Mouse (Mus musculus): ENCODE results near the gene 1700113H08Rik. TPM values are rescaled to one million over a fixed set of nuclear protein-coding genes. Genes with fewer than 3 reads are reported as not detected.

1700113H08Rik gene
- polyA plus RNA-seq, 1 experiment from 2014 or later: not detected

DNA sequence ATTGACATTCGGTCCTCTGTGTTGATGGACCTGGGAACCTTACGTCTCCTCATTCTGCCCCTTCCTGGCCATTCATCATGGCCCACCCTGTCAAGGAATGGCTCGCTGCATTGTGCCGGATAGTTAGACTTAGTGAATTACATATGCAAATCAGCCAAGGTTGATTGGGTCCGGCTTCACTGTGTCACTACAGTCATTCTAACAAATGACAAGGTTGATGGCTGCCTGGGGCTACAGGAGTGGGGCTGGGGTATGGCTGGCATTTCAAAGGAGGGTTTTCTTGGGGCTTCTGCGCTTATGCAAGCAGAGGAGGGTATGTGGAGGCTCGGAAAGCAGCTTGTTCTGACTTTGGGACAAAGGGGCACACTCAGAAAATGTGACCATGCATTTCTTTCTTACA lies 16.6 kb upstream of the 1700113H08Rik start:
- H3K9me3 ChIP-seq (ENCODE audit: control insufficient read depth, low read length): no peaks in the 10 kb centered on the region
- H3K4me2 ChIP-seq (ENCODE audit: low read length): no peak overlapping the region
- no peak overlapping the region for H3K27ac ChIP-seq (replicated peaks in 1 of 2; ENCODE audit: control insufficient read depth in 1 of 2, insufficient read depth in 1 of 2, low read depth in 2 of 2, low read length in 2 of 2)
- 90% methylated on average over 7 of the region's 7 CpGs for WGBS
- ATAC-seq (ENCODE audit: insufficient number of reproducible peaks, insufficient read depth, low FRiP score, low read depth): no peak
- H3K4me3 ChIP-seq (ENCODE audit: control insufficient read depth in 1 of 2, insufficient read depth in 1 of 2, low read depth in 1 of 2, low read length in 2 of 2): no peak overlapping the region
- peaks cover 12 to 20% of the 10 kb centered on the region in 2 experiments for H3K4me1 ChIP-seq (ENCODE audit: control insufficient read depth in 2 of 2, insufficient read depth in 2 of 2, low read length in 2 of 2)
- no peaks in the 10 kb centered on the region for H3K27me3 ChIP-seq (ENCODE audit: control insufficient read depth, insufficient read depth, low read length)
- no peaks in the 10 kb centered on the region for H3K36me3 ChIP-seq (ENCODE audit: control insufficient read depth, insufficient read depth, low read length)
- H3K9ac ChIP-seq (ENCODE audit: low read length): no peak overlapping the region

DNA sequence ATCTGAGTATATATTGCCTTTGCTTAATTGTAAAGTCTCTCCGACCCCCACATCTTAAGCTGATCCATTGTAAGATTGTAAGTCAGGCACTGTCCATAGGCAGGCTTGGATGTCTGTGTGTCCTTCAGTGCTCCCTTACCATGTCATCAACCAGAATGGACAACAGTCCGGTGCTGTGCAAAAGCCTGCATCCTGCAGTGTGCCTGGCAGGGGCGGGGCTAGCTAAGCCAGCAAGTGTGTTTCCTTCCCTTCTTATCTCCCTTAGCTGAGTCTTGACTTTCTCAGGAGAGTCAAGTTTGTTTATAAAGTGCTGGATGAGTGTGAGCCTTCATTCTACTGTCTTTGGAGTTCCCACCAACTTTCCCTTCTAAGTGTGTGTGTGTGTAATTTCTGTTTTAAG lies 12.6 kb upstream of the 1700113H08Rik start:
- Histone ChIP-seq H3K9me3 (ENCODE audit: control insufficient read depth, low read length) (no peaks in the 10 kb centered on the region), H3K36me3 (ENCODE audit: control insufficient read depth, insufficient read depth, low read length) (no peaks in the 10 kb centered on the region), H3K9ac (ENCODE audit: low read length) (no peak overlapping the region), H3K4me1 (ENCODE audit: control insufficient read depth in 2 of 2, insufficient read depth in 2 of 2, low read length in 2 of 2) (no peaks in the 10 kb centered on the region), H3K4me2 (ENCODE audit: low read length) (no peak overlapping the region), H3K27me3 (ENCODE audit: control insufficient read depth, insufficient read depth, low read length) (no peaks in the 10 kb centered on the region; the same call in 1 of the 2 replicates), H3K4me3 (ENCODE audit: control insufficient read depth in 1 of 2, insufficient read depth in 1 of 2, low read depth in 1 of 2, low read length in 2 of 2) (no peak overlapping the region), H3K27ac (replicated peaks in 1 of 2; ENCODE audit: control insufficient read depth in 1 of 2, insufficient read depth in 1 of 2, low read depth in 2 of 2, low read length in 2 of 2) (no peak overlapping the region)
- peak; percentile 78 for ATAC-seq (ENCODE audit: insufficient number of reproducible peaks, insufficient read depth, low FRiP score, low read depth)
- 39% methylated on average over 3 of the region's 3 CpGs for WGBS

GRCm38 (mm10) chr10:87046469-87046868 lies 11.4 kb upstream of the 1700113H08Rik start:
- Histone ChIP-seq H3K4me2 (ENCODE audit: low read length) (no peak overlapping the region), H3K27me3 (ENCODE audit: control insufficient read depth, insufficient read depth, low read length) (no peaks in the 10 kb centered on the region; the same call in 1 of the 2 replicates), H3K4me1 (ENCODE audit: control insufficient read depth in 2 of 2, insufficient read depth in 2 of 2, low read length in 2 of 2) (no peaks in the 10 kb centered on the region), H3K4me3 (ENCODE audit: control insufficient read depth in 1 of 2, insufficient read depth in 1 of 2, low read depth in 1 of 2, low read length in 2 of 2) (no peak overlapping the region), H3K9ac (ENCODE audit: low read length) (no peak overlapping the region), H3K27ac (replicated peaks in 1 of 2; ENCODE audit: control insufficient read depth in 1 of 2, insufficient read depth in 1 of 2, low read depth in 2 of 2, low read length in 2 of 2) (no peak overlapping the region), H3K9me3 (ENCODE audit: control insufficient read depth, low read length) (no peaks in the 10 kb centered on the region), H3K36me3 (ENCODE audit: control insufficient read depth, insufficient read depth, low read length) (no peaks in the 10 kb centered on the region)
- 25% methylated on average over 6 of the region's 6 CpGs for WGBS
- no peak for ATAC-seq (ENCODE audit: insufficient number of reproducible peaks, insufficient read depth, low FRiP score, low read depth)

GRCm38 (mm10) chr10:87046931-87047468 lies 10.8 kb upstream of the 1700113H08Rik start:
- no peak overlapping the region for H3K9ac ChIP-seq (ENCODE audit: low read length)
- no peak overlapping the region for H3K27ac ChIP-seq (replicated peaks in 1 of 2; ENCODE audit: control insufficient read depth in 1 of 2, insufficient read depth in 1 of 2, low read depth in 2 of 2, low read length in 2 of 2)
- no peaks in the 10 kb centered on the region for H3K4me1 ChIP-seq (ENCODE audit: control insufficient read depth in 2 of 2, insufficient read depth in 2 of 2, low read length in 2 of 2)
- ATAC-seq (ENCODE audit: insufficient number of reproducible peaks, insufficient read depth, low FRiP score, low read depth): no peak
- no peaks in the 10 kb centered on the region for H3K36me3 ChIP-seq (ENCODE audit: control insufficient read depth, insufficient read depth, low read length)
- no peak overlapping the region for H3K4me2 ChIP-seq (ENCODE audit: low read length)
- no peak overlapping the region for H3K4me3 ChIP-seq (ENCODE audit: control insufficient read depth in 1 of 2, insufficient read depth in 1 of 2, low read depth in 1 of 2, low read length in 2 of 2)
- no peaks in the 10 kb centered on the region for H3K9me3 ChIP-seq (ENCODE audit: control insufficient read depth, low read length)
- WGBS: 81% methylated on average over 10 of the region's 10 CpGs
- H3K27me3 ChIP-seq (ENCODE audit: control insufficient read depth, insufficient read depth, low read length): no peaks in the 10 kb centered on the region; the same call in 1 of the 2 replicates

- no peaks in the 10 kb centered on the region for H3K9me3 ChIP-seq (ENCODE audit: control insufficient read depth, low read length)
- ATAC-seq (ENCODE audit: insufficient number of reproducible peaks, insufficient read depth, low FRiP score, low read depth): no peak
- H3K4me3 ChIP-seq (ENCODE audit: control insufficient read depth in 1 of 2, insufficient read depth in 1 of 2, low read depth in 1 of 2, low read length in 2 of 2): no peak overlapping the region
- H3K4me1 ChIP-seq (ENCODE audit: control insufficient read depth in 2 of 2, insufficient read depth in 2 of 2, low read length in 2 of 2): no peaks in the 10 kb centered on the region
- H3K9ac ChIP-seq (ENCODE audit: low read length): no peak overlapping the region
- peaks cover 6% of the 10 kb centered on the region; the same call in 1 of the 2 replicates for H3K27me3 ChIP-seq (ENCODE audit: control insufficient read depth, insufficient read depth, low read length)
- no peaks in the 10 kb centered on the region for H3K36me3 ChIP-seq (ENCODE audit: control insufficient read depth, insufficient read depth, low read length)
- H3K4me2 ChIP-seq (ENCODE audit: low read length): no peak overlapping the region
- 59% methylated on average over 3 of the region's 3 CpGs for WGBS
- no peak overlapping the region for H3K27ac ChIP-seq (replicated peaks in 1 of 2; ENCODE audit: control insufficient read depth in 1 of 2, insufficient read depth in 1 of 2, low read depth in 2 of 2, low read length in 2 of 2)
Measured at GRCm38 (mm10) chr10:87049179-87049578, 8.7 kb upstream of the 1700113H08Rik start.

DNA sequence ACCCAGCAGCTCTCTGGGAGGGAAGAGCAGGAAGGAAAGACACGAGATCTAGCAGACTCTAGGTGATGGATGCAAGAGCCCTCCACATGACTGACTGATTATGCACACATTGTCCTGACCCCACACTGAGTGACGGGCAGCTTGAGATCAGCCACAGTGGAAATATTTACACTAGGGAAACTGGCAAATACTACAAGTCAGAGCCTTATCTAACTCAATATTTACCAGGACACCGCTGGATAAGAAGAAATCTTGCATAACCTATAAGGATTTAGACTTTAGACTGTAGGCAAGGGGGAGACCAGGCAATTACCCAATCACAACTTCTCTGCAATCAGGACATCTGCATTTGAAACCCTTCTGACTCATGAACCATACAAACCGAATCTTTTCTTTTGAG lies 6.1 kb upstream of the 1700113H08Rik start:
- H3K9ac ChIP-seq (ENCODE audit: low read length): no peak overlapping the region
- H3K4me3 ChIP-seq (ENCODE audit: control insufficient read depth in 1 of 2, insufficient read depth in 1 of 2, low read depth in 1 of 2, low read length in 2 of 2): no peak overlapping the region
- no peak overlapping the region for H3K27ac ChIP-seq (replicated peaks in 1 of 2; ENCODE audit: control insufficient read depth in 1 of 2, insufficient read depth in 1 of 2, low read depth in 2 of 2, low read length in 2 of 2)
- no peaks in the 10 kb centered on the region for H3K4me1 ChIP-seq (ENCODE audit: control insufficient read depth in 2 of 2, insufficient read depth in 2 of 2, low read length in 2 of 2)
- 39% methylated on average over 4 of the region's 4 CpGs for WGBS
- H3K4me2 ChIP-seq (ENCODE audit: low read length): no peak overlapping the region
- no peak for ATAC-seq (ENCODE audit: insufficient number of reproducible peaks, insufficient read depth, low FRiP score, low read depth)
- peaks cover 6% of the 10 kb centered on the region; the same call in 1 of the 2 replicates for H3K27me3 ChIP-seq (ENCODE audit: control insufficient read depth, insufficient read depth, low read length)
- no peaks in the 10 kb centered on the region for H3K9me3 ChIP-seq (ENCODE audit: control insufficient read depth, low read length)
- H3K36me3 ChIP-seq (ENCODE audit: control insufficient read depth, insufficient read depth, low read length): no peaks in the 10 kb centered on the region

DNA sequence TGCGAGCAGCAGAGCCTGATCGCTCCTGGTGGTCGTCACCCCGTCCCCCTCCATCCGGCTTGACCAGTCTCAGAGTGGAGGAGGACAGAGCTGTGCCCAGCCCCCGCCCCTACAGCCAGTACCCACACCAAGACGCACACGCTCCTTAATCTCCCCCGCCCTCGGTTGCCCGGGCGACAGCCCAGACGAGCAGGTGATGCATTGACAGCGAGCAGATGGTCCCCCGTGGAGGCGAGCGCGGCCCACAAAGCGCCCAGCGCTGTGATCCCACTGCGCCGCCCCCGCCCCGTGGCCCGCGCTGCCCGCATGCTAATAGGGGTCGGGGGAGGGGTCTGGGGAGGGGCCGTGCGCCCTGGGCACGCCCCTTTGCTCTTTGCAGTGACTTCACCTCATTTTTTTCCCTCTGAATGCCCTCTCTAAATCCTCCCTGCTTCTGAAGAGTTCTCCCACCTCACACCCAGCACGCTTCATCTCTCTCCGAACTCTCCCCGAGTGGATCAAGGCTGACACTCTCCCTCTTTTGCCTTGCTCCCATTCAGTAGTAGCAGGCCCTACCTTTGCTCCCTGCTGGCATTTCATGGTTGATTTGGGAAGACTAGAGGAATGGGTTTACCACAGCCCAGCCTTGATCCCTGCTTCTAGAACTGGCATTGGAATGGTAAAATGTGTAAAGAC lies 543 bp downstream of the 1700113H08Rik start:
- H3K9ac ChIP-seq (ENCODE audit: low read length): peak overlapping the region; percentile 55
- peaks cover 2 to 9% of the 10 kb centered on the region in 2 experiments; a peak in 1 of 4 replicates for H3K4me1 ChIP-seq (ENCODE audit: control insufficient read depth in 2 of 2, insufficient read depth in 2 of 2, low read length in 2 of 2)

More for the DNA sequence above, 543 bp downstream of the 1700113H08Rik start:
- Histone ChIP-seq H3K27ac (replicated peaks in 1 of 2; ENCODE audit: control insufficient read depth in 1 of 2, insufficient read depth in 1 of 2, low read depth in 2 of 2, low read length in 2 of 2) (no peak overlapping the region), H3K36me3 (ENCODE audit: control insufficient read depth, insufficient read depth, low read length) (no peaks in the 10 kb centered on the region), H3K9me3 (ENCODE audit: control insufficient read depth, low read length) (no peaks in the 10 kb centered on the region), H3K4me2 (ENCODE audit: low read length) (peak overlapping the region; percentile 90), H3K4me3 (ENCODE audit: control insufficient read depth in 1 of 2, insufficient read depth in 1 of 2, low read depth in 1 of 2, low read length in 2 of 2) (peak overlapping the region; percentile 47 to 48), H3K27me3 (ENCODE audit: control insufficient read depth, insufficient read depth, low read length) (peaks cover 9% of the 10 kb centered on the region; the same call in 1 of the 2 replicates)
- ATAC-seq (ENCODE audit: insufficient number of reproducible peaks, insufficient read depth, low FRiP score, low read depth): peak; percentile 47
- WGBS: 1% methylated on average over 34 of the region's 34 CpGs
